Mouse (Mus musculus) kidney, adult 2 months (tissue): ENCODE measurements at regions not wholly inside any gene's neighbourhood (a gene's known extent, or its start where the extent isn't known, plus 50 kb on each side); places are given as distances from the start of the nearest gene placed in this dataset.

ENCODE experiments used
- CTCF ChIP-seq: fragments of 200-500 bp; conservative IDR thresholded peaks from 2 replicates; pipeline ENCODE4 v1.5.1; 2011; ENCODE audit warnings: low read depth, mild to moderate bottlenecking, control low read depth, low read length, moderate library complexity, mixed read lengths; ENCODE audit not compliant: insufficient read depth, insufficient read length
- POLR2A ChIP-seq: fragments of 200-500 bp; IDR thresholded peaks from one replicate; pipeline ENCODE4 v1.6.1; 2011; ENCODE audit warnings: low read depth, low read length, control low read depth

DNA sequence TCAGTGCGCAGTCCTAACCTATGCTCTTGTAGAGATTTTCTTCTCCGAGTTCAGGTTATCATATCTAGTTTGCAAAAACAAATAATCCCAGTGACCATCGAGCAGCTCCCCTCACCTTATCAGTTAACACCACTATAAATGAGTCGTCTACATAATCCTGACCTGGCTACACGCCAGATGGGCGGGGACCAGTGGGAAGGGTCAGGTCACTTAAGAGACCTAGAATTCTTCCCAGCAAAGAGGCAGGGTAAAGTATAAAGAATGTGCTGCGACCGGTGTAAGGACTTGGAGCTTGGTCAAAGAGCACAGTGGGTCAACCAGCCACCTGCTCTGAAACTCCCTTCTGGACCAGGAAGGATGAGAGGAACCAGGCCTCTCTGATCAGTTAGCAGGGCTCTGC is 102.0 kb upstream of the 1700020N01Rik start:
- TF ChIP-seq CTCF (no peak), POLR2A (no peak)
